Mouse (Mus musculus) forebrain, embryonic 15.5 days (tissue): ENCODE measurements at regions not wholly inside any gene's neighbourhood (a gene's known extent, or its start where the extent isn't known, plus 50 kb on each side); places are given as distances from the start of the nearest gene placed in this dataset.

Experiments
- ATAC-seq: fragments of 200-750 bp; cut with Nextera tagmentation; replicated peaks from 2 replicates; pipeline ENCODE4 v1.8.0; 2017; ENCODE audit warnings: mild to moderate bottlenecking, moderate TSS enrichment, moderate library complexity
- H3K27ac ChIP-seq: fragments of 300-500 bp; sonication (generic); replicated peaks from 2 replicates; pipeline ENCODE4 v1.5.1; 2015; ENCODE audit warnings: mild to moderate bottlenecking, inconsistent platforms
- H3K27me3 ChIP-seq: fragments of 300-500 bp; sonication (generic); 2 replicates; pipeline ENCODE4 v1.6.1; 2015; ENCODE audit warnings: inconsistent platforms
- H3K36me3 ChIP-seq: fragments of 300-500 bp; sonication (generic); 2 replicates; pipeline ENCODE4 v1.6.1; 2015; ENCODE audit warnings: mild to moderate bottlenecking, inconsistent platforms
- H3K4me1 ChIP-seq: fragments of 300-500 bp; sonication (generic); 2 replicates; pipeline ENCODE4 v1.6.1; 2015; ENCODE audit warnings: inconsistent platforms
- H3K4me2 ChIP-seq: fragments of 300-500 bp; sonication (generic); replicated peaks from 2 replicates; pipeline ENCODE4 v1.6.1; 2015; ENCODE audit warnings: mild to moderate bottlenecking, inconsistent platforms
- H3K4me3 ChIP-seq: fragments of 300-500 bp; sonication (generic); 2 replicates; pipeline ENCODE4 v1.5.1; 2015; ENCODE audit warnings: mild to moderate bottlenecking, inconsistent platforms
- H3K9ac ChIP-seq: fragments of 300-500 bp; sonication (generic); replicated peaks from 2 replicates; pipeline ENCODE4 v1.6.1; 2015; ENCODE audit warnings: mild to moderate bottlenecking, inconsistent platforms
- H3K9me3 ChIP-seq: fragments of 300-500 bp; sonication (generic); 2 replicates; pipeline ENCODE4 v1.6.1; 2016; ENCODE audit warnings: inconsistent platforms
- WGBS: fragments of 180-500 bp; shearing (Covaris S2); methylation state at CpG from one replicate; pipeline ENCODE4 v1.1.7; 2015; ENCODE audit warnings: mixed read lengths; 5-methylcytosine and 5-hydroxymethylcytosine counted together

DNA sequence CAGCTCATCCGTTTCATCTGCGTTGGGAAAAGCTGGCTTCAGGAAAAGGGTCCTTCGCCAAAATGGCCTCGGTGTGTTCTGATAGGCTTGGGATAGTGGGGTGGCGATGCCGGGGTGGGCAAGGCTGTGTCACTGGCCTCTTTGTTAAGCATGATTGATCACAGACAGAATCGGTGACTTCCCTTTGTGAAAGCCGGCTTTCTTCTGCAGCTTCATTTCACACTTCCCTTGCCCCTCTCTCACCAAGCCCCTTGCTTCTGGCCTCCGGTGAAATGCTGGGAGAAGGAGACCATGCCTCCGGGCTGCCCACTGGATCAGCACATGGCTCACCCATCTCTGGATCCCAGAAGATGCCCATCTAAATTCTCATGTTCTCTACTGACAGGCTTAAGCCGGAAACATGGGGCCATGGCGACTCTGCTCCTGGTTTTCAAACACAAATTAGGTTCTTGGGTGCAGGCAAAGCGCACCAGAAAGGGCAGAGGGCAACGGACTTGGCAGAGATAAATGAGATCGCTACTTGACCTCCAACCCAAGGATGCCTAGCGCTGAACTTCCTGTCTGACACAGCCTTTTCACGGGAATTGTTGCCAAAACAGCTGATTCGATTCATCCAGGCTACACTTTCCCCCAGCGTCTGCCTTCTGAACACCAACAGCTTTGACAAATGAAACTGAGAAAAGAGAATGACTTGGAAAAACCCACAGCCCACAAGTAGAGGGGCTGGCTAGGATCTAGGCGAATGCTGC, 392.7 kb upstream of the Spred2 start:
- Histone ChIP-seq H3K27me3 (0 out of 2 replicates have a peak, but pooled peaks cover 3% of the 10 kb centered on the region), H3K9me3 (no peaks in the 10 kb centered on the region), H3K36me3 (no peaks in the 10 kb centered on the region), H3K9ac (no peak overlapping the region), H3K4me2 (no peak overlapping the region), H3K4me1 (peaks cover 23% of the 10 kb centered on the region), H3K4me3 (no peak overlapping the region), H3K27ac (no peak overlapping the region)
- WGBS, result 27% methylated on average over 20 of the region's 20 CpGs
- 0 out of 2 replicates have a peak, but pooled peaks have one; percentile 48 for ATAC-seq

- Histone ChIP-seq H3K4me3 (no peak overlapping the region), H3K27ac (no peak overlapping the region), H3K9ac (no peak overlapping the region), H3K9me3 (no peaks in the 10 kb centered on the region), H3K27me3 (0 out of 2 replicates have a peak, but pooled peaks cover under 1% of the 10 kb centered on the region), H3K4me1 (peaks cover 23% of the 10 kb centered on the region), H3K4me2 (no peak overlapping the region), H3K36me3 (no peaks in the 10 kb centered on the region)
- WGBS, result 83% methylated on average over 7 of the region's 7 CpGs
- ATAC-seq, result no peak
Measured at GRCm38 (mm10) chr11:19532867-19533266, 391.3 kb upstream of the Spred2 start.

DNA sequence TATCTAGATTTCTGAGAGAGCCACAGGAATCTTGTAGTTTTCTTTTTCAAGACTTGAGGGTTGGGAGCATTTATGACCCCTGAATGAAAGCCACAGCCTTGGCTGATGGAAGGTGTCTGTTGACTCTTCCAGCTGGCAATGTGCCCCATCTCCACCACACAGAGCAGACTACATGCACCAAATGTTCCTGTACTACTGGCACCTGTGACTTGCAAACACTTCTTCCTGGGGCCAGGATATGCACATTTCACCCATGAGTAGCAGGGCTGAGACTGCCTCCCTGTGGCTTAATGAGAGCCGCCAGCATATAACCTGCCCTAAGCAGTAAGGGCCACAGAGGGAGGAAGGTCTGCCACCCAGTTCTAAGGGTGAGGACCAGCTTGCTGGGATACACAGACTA, 390.5 kb upstream of the Spred2 start:
- H3K9me3 ChIP-seq, result no peaks in the 10 kb centered on the region
- no peak overlapping the region for H3K4me3 ChIP-seq
- ATAC-seq, result no peak
- H3K4me2 ChIP-seq, result no peak overlapping the region
- H3K4me1 ChIP-seq, result peaks cover 23% of the 10 kb centered on the region
- H3K27ac ChIP-seq, result no peak overlapping the region
- H3K27me3 ChIP-seq, result no peaks in the 10 kb centered on the region
- H3K9ac ChIP-seq, result no peak overlapping the region
- WGBS, result 79% methylated on average over 1 of the region's 1 CpGs
- no peaks in the 10 kb centered on the region for H3K36me3 ChIP-seq

DNA sequence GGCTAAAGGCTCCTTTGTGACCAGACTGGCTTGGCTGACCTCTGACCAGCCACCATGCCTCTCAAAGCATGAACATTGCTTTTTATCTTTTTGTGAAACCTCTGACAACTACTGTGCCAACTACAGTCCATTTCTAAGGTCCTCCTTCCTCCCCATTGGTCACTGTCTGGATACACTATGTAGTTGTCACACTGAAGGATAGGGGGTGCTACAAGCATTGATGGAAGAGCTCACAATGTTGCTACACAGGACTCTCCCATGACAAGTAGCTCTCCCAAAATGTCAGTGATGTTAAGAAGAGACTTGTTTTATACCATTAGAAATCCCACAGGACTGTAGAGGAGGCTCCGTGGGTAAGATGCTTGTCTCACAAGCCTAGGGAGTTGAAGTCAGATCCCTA, 389.0 kb upstream of the Spred2 start:
- WGBS, result 84% methylated on average over 1 of the region's 1 CpGs
- H3K4me3 ChIP-seq, result no peak overlapping the region
- H3K4me2 ChIP-seq, result no peak overlapping the region
- H3K4me1 ChIP-seq, result peaks cover 12% of the 10 kb centered on the region
- no peak overlapping the region for H3K9ac ChIP-seq
- H3K36me3 ChIP-seq, result no peaks in the 10 kb centered on the region
- ATAC-seq, result no peak
- H3K9me3 ChIP-seq, result no peaks in the 10 kb centered on the region
- H3K27me3 ChIP-seq, result no peaks in the 10 kb centered on the region
- no peak overlapping the region for H3K27ac ChIP-seq

DNA sequence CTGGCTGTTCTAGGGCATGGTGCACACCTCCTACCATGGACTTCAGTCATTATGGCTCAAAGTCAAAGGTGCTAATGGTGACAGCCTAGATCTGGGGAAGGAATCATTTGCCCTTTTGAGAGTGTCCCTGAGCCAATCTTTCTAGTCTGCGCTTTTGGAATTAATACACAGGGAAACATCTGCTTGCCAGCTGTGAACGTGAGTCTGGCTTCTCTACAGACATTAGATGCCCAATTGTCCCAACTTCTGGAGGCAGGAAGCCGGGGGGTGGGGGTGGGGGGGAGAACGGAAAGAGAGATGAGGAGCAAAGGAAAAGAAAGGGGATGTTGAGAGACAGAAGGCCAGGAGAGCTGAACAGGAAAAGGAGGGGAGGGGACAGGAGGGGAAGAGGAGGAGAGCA, 377.9 kb upstream of the Spred2 start:
- WGBS, result 76% methylated on average over 4 of the region's 4 CpGs
- ATAC-seq, result no peak
- H3K27me3 ChIP-seq, result no peaks in the 10 kb centered on the region
- H3K27ac ChIP-seq, result no peak overlapping the region
- H3K9ac ChIP-seq, result no peak overlapping the region
- H3K4me1 ChIP-seq, result no peaks in the 10 kb centered on the region
- no peak overlapping the region for H3K4me2 ChIP-seq
- H3K9me3 ChIP-seq, result no peaks in the 10 kb centered on the region
- H3K4me3 ChIP-seq, result no peak overlapping the region
- H3K36me3 ChIP-seq, result no peaks in the 10 kb centered on the region

DNA sequence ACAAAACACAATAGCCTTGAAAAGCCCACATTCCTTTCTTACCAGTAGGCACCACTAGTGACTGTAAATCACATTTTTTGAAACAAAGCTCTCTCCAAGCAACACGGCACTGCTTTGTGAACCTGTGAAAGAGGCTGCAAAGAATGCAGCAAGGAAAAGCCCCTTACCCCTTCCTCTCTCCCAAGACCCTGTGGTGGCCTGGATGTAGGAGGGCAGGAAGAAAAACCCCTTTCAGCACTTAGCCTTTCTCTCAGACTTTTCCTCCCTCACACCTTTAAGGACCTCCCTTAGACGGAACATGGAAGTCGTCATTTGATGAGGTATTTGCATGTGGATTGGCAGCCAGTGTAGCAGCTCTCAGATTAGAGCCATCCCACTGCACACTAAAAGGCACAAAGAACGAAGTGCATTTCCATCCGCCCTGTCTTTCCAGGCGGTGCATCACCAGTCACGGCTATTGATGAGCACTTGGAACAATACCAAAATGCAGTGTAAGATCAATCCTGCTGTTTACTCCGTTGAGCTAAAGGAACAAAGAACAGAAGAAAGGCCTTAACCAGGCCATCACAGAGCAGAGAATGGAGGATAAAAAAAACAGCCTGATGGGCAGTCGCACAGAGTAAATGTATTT, 369.7 kb upstream of the Spred2 start:
- H3K4me1 ChIP-seq, result peaks cover 15% of the 10 kb centered on the region
- WGBS, result 9% methylated on average over 9 of the region's 9 CpGs
- H3K27ac ChIP-seq, result peak overlapping the region; percentile 40
- H3K36me3 ChIP-seq, result no peaks in the 10 kb centered on the region
- no peak overlapping the region for H3K4me3 ChIP-seq
- H3K4me2 ChIP-seq, result peak overlapping the region; percentile 20
- H3K9ac ChIP-seq, result peak overlapping the region; percentile 9; the same call in 1 of the 2 replicates
- no peaks in the 10 kb centered on the region for H3K27me3 ChIP-seq
- ATAC-seq, result peak; percentile 88
- H3K9me3 ChIP-seq, result no peaks in the 10 kb centered on the region

DNA sequence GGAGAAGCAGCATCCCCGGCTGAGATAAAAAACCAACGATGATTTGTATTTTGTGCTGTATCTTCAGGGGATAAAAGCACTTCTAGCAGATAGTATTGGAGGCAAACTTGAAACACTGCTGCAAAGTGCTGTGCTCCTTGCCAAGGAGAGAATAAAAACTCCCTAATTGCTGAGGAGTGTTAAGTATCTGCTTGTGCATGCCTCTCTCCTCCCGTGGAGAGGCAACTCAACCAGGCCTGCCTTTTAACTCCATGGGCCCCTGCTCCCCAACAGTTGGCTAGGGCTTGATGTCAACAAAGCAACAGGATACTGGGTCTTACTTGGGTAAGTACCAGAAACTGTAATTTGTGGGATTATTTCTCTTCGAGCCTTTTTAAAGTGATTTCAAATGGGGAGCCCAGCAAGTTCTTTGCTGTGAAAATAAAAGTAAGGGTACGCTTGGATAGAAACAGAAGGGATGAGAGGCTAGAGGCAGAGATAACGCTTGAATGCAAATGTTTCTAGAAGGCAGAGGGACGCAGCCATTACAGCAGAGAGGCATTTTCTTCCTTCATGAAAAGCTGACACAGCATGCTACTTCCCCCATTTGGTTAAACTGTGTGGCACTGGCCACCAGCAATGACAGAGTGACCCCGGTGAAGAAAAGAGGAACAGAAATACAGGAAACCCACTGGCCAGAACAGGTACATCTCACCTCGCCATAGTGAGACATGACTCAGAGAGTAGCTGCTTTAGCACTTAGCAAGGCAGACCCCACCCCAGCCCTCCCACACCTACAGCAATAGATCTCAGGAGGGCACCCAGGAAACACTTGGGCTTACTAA, 369.0 kb upstream of the Spred2 start:
- H3K4me3 ChIP-seq, result no peak overlapping the region
- 28% methylated on average over 9 of the region's 9 CpGs for WGBS
- H3K4me1 ChIP-seq, result peaks cover 15% of the 10 kb centered on the region
- H3K27ac ChIP-seq, result 0 out of 2 replicates have a peak overlapping the region, but pooled peaks have one; percentile 40
- peak overlapping the region; percentile 9; the same call in 1 of the 2 replicates for H3K9ac ChIP-seq
- no peaks in the 10 kb centered on the region for H3K36me3 ChIP-seq
- H3K4me2 ChIP-seq, result peak overlapping the region; percentile 20; the same call in 1 of the 2 replicates
- H3K9me3 ChIP-seq, result no peaks in the 10 kb centered on the region
- ATAC-seq, result peak; percentile 72
- no peaks in the 10 kb centered on the region for H3K27me3 ChIP-seq

GRCm38 (mm10) chr11:19560452-19560851, 363.7 kb upstream of the Spred2 start:
- no peak overlapping the region for H3K9ac ChIP-seq
- H3K4me3 ChIP-seq, result no peak overlapping the region
- H3K27ac ChIP-seq, result no peak overlapping the region
- ATAC-seq, result no peak
- H3K4me2 ChIP-seq, result no peak overlapping the region
- 87% methylated on average over 7 of the region's 7 CpGs for WGBS
- no peaks in the 10 kb centered on the region for H3K9me3 ChIP-seq
- H3K27me3 ChIP-seq, result no peaks in the 10 kb centered on the region
- H3K36me3 ChIP-seq, result no peaks in the 10 kb centered on the region
- H3K4me1 ChIP-seq, result 0 out of 2 replicates have a peak, but pooled peaks cover 1% of the 10 kb centered on the region

GRCm38 (mm10) chr11:19562668-19563067, 361.5 kb upstream of the Spred2 start:
- Histone ChIP-seq H3K4me2 (no peak overlapping the region), H3K36me3 (no peaks in the 10 kb centered on the region), H3K27me3 (no peaks in the 10 kb centered on the region), H3K9me3 (no peaks in the 10 kb centered on the region), H3K27ac (no peak overlapping the region), H3K4me3 (no peak overlapping the region), H3K9ac (no peak overlapping the region), H3K4me1 (no peaks in the 10 kb centered on the region)
- no peak for ATAC-seq
- 92% methylated on average over 4 of the region's 4 CpGs for WGBS

DNA sequence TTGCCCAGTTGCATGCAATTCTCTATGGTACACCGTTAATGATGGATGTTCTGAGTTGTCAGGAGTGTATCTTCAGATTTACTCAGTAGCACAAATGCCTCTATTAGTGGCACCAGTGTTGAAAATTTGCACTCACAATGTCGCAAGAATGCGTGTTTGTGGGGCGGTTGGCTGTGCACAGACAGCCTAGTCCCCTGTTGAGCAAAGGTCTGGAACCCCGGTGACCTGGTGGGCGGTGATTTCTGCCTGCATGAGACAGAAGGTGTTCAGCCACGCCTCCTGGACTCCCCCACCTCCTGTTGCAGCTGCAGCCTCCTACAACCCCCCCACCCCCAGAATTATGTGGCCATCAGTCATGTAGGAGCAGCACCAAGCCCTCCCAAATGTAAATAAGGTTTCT, 338.9 kb upstream of the Spred2 start:
- H3K4me2 ChIP-seq, result no peak overlapping the region
- no peaks in the 10 kb centered on the region for H3K27me3 ChIP-seq
- H3K9ac ChIP-seq, result no peak overlapping the region
- no peaks in the 10 kb centered on the region for H3K9me3 ChIP-seq
- H3K27ac ChIP-seq, result no peak overlapping the region
- no peak overlapping the region for H3K4me3 ChIP-seq
- ATAC-seq, result no peak
- no peaks in the 10 kb centered on the region for H3K4me1 ChIP-seq
- 87% methylated on average over 7 of the region's 7 CpGs for WGBS
- no peaks in the 10 kb centered on the region for H3K36me3 ChIP-seq

DNA sequence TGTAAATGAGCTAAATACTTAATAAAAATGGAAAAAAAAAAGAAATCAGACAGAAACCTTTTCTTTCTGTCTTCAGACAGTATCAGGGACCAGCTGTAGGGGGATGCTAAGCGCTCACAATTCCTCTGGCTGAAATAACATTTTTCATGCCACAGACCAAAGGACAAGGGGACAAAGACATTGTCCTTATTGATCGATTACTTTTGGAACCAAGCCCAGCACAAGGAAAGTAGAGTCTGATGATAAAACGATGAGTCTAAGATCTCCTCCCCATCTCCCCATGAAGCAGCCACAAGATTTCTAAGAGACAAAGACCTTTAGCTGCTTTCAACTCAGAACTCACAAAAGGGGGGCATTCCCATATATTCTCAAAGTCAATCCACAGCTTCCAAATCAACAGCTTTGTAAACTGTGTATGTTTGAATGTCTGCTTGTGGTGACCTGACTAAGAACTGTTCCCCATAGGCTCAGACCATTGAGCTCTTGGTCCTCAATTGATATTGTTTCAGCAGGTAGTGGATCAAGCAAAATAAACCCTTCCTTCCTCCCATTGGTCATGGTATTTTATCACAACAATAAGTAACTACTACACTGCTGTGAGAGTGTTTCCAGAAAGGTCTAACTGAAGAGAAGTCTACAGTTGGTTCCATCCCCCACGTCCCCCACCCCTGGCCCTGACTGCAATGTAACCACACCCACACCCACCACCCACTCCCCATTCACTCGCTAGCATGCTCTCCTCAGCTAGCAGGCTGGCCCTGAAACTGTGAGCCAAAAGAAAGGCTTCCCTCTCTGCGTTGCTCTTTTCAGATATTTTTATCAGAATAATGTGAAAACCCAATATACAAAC, 331.4 kb upstream of the Spred2 start:
- Histone ChIP-seq H3K4me2 (no peak overlapping the region), H3K9ac (no peak overlapping the region), H3K27ac (no peak overlapping the region), H3K36me3 (no peaks in the 10 kb centered on the region), H3K9me3 (no peaks in the 10 kb centered on the region), H3K4me3 (no peak overlapping the region), H3K4me1 (no peaks in the 10 kb centered on the region), H3K27me3 (no peaks in the 10 kb centered on the region)
- 82% methylated on average over 6 of the region's 6 CpGs for WGBS
- ATAC-seq, result no peak
